Mouse (Mus musculus): ENCODE data around the gene Egfr. TPM values are rescaled to one million over a fixed set of nuclear protein-coding genes. Genes with fewer than 3 reads are reported as not detected.

Gene Egfr
- polyA plus RNA-seq, 1 experiment, result 4.1 TPM

GRCm38 (mm10) chr11:16914756-16915155 is 162.8 kb downstream of the Egfr start:
- Histone ChIP-seq H3ac (ENCODE audit: control insufficient read depth, insufficient read length) (no peak overlapping the region), H3K4me2 (ENCODE audit: low read depth) (no peak overlapping the region), H3K79me2 (ENCODE audit: control insufficient read depth, insufficient read depth) (no peaks in the 10 kb centered on the region), H3K4me3 (no peak overlapping the region), H3K27me3 (ENCODE audit: control insufficient read depth, insufficient read depth, insufficient read length) (no peaks in the 10 kb centered on the region), H3K36me3 (ENCODE audit: control insufficient read depth, insufficient read depth) (no peaks in the 10 kb centered on the region)
- TF ChIP-seq REST (IDR thresholded peaks at IDR 0.05; ENCODE audit: insufficient read depth, insufficient read length) (no peak), TCF12 (IDR thresholded peaks at IDR 0.05; ENCODE audit: insufficient read depth, poor library complexity, severe bottlenecking) (no peak), SRF (IDR thresholded peaks at IDR 0.05; ENCODE audit: control insufficient read depth, insufficient read length, low read depth) (no peak), MYOD1 (IDR thresholded peaks at IDR 0.05; ENCODE audit: control insufficient read depth in 1 of 3, insufficient read length in 2 of 3, low read depth in 2 of 3) (no peak)

GRCm38 (mm10) chr11:16915850-16916249 is 163.8 kb downstream of the Egfr start:
- Histone ChIP-seq H3ac (ENCODE audit: control insufficient read depth, insufficient read length) (no peak overlapping the region), H3K36me3 (ENCODE audit: control insufficient read depth, insufficient read depth) (no peaks in the 10 kb centered on the region), H3K4me3 (no peak overlapping the region), H3K79me2 (ENCODE audit: control insufficient read depth, insufficient read depth) (no peaks in the 10 kb centered on the region), H3K27me3 (ENCODE audit: control insufficient read depth, insufficient read depth, insufficient read length) (no peaks in the 10 kb centered on the region), H3K4me2 (ENCODE audit: low read depth) (no peak overlapping the region)
- no peak for TF ChIP-seq POLR2AphosphoS2 (IDR thresholded peaks at IDR 0.05; ENCODE audit: insufficient read length, low read depth)
- TF ChIP-seq REST (IDR thresholded peaks at IDR 0.05; ENCODE audit: insufficient read depth, insufficient read length), result no peak

GRCm38 (mm10) chr11:16917512-16917911 is 165.5 kb downstream of the Egfr start:
- no peak overlapping the region for H3K4me3 ChIP-seq
- no peak overlapping the region for H3ac ChIP-seq (ENCODE audit: control insufficient read depth, insufficient read length)
- TF ChIP-seq MYOD1 (IDR thresholded peaks at IDR 0.05; ENCODE audit: control insufficient read depth in 1 of 3, insufficient read length in 2 of 3, low read depth in 2 of 3) (no peak), E2F4 (IDR thresholded peaks at IDR 0.05; ENCODE audit: insufficient read depth) (no peak), MYOG (IDR thresholded peaks at IDR 0.05; ENCODE audit: control insufficient read depth in 1 of 3, insufficient read depth in 1 of 3, insufficient read length in 2 of 3, low read depth in 2 of 3) (no peak), USF1 (IDR thresholded peaks at IDR 0.05; ENCODE audit: low read depth) (no peak), POLR2A (IDR thresholded peaks at IDR 0.05; ENCODE audit: insufficient read length, low read depth) (no peak), CEBPB (IDR thresholded peaks at IDR 0.05; ENCODE audit: insufficient read depth, poor library complexity, severe bottlenecking) (no peak), TCF3 (IDR thresholded peaks at IDR 0.05; ENCODE audit: insufficient read length, low read depth) (no peak), POLR2AphosphoS2 (IDR thresholded peaks at IDR 0.05; ENCODE audit: insufficient read length, low read depth) (no peak), TCF12 (IDR thresholded peaks at IDR 0.05; ENCODE audit: insufficient read depth, poor library complexity, severe bottlenecking) (no peak), SRF (IDR thresholded peaks at IDR 0.05; ENCODE audit: control insufficient read depth, insufficient read length, low read depth) (no peak), REST (IDR thresholded peaks at IDR 0.05; ENCODE audit: insufficient read depth, insufficient read length) (no peak), MAX (IDR thresholded peaks at IDR 0.05; ENCODE audit: low read depth) (no peak)
- no peak overlapping the region for H3K4me2 ChIP-seq (ENCODE audit: low read depth)
- H3K36me3 ChIP-seq (ENCODE audit: control insufficient read depth, insufficient read depth), result no peaks in the 10 kb centered on the region
- H3K79me2 ChIP-seq (ENCODE audit: control insufficient read depth, insufficient read depth), result no peaks in the 10 kb centered on the region
- H3K27me3 ChIP-seq (ENCODE audit: control insufficient read depth, insufficient read depth, insufficient read length), result no peaks in the 10 kb centered on the region

- H3K4me3 ChIP-seq, result no peak overlapping the region
- no peaks in the 10 kb centered on the region for H3K36me3 ChIP-seq (ENCODE audit: control insufficient read depth, insufficient read depth)
- no peaks in the 10 kb centered on the region for H3K27me3 ChIP-seq (ENCODE audit: control insufficient read depth, insufficient read depth, insufficient read length)
These were observed 180.2 kb downstream of the Egfr start for GRCm38 (mm10) chr11:16932159-16932558.

GRCm38 (mm10) chr11:16935577-16936236 is 183.7 kb downstream of the Egfr start:
- no peaks in the 10 kb centered on the region for H3K79me2 ChIP-seq (ENCODE audit: control insufficient read depth, insufficient read depth)
- H3ac ChIP-seq (ENCODE audit: control insufficient read depth, insufficient read length), result no peak overlapping the region
- no peaks in the 10 kb centered on the region for H3K27me3 ChIP-seq (ENCODE audit: control insufficient read depth, insufficient read depth, insufficient read length)
- peak overlapping the region; percentile 56 for H3K4me2 ChIP-seq (ENCODE audit: low read depth)
- TF ChIP-seq MAX (IDR thresholded peaks at IDR 0.05; ENCODE audit: low read depth) (no peak), SRF (IDR thresholded peaks at IDR 0.05; ENCODE audit: control insufficient read depth, insufficient read length, low read depth) (no peak), USF1 (IDR thresholded peaks at IDR 0.05; ENCODE audit: low read depth) (no peak), CEBPB (IDR thresholded peaks at IDR 0.05; ENCODE audit: insufficient read depth, poor library complexity, severe bottlenecking) (no peak), REST (IDR thresholded peaks at IDR 0.05; ENCODE audit: insufficient read depth, insufficient read length) (no peak), TCF3 (IDR thresholded peaks at IDR 0.05; ENCODE audit: insufficient read length, low read depth) (no peak), POLR2A (IDR thresholded peaks at IDR 0.05; ENCODE audit: insufficient read length, low read depth) (no peak), MYOD1 (IDR thresholded peaks at IDR 0.05; ENCODE audit: control insufficient read depth in 1 of 3, insufficient read length in 2 of 3, low read depth in 2 of 3) (no peak), POLR2AphosphoS2 (IDR thresholded peaks at IDR 0.05; ENCODE audit: insufficient read length, low read depth) (no peak)
- H3K36me3 ChIP-seq (ENCODE audit: control insufficient read depth, insufficient read depth), result no peaks in the 10 kb centered on the region
- H3K4me3 ChIP-seq, result no peak overlapping the region

More at GRCm38 (mm10) chr11:16932159-16932558, 180.2 kb downstream of the Egfr start:
- Histone ChIP-seq H3K79me2 (ENCODE audit: control insufficient read depth, insufficient read depth) (no peaks in the 10 kb centered on the region), H3K4me2 (ENCODE audit: low read depth) (no peak overlapping the region), H3ac (ENCODE audit: control insufficient read depth, insufficient read length) (no peak overlapping the region)
- TF ChIP-seq E2F4 (IDR thresholded peaks at IDR 0.05; ENCODE audit: insufficient read depth) (no peak), POLR2A (IDR thresholded peaks at IDR 0.05; ENCODE audit: insufficient read length, low read depth) (no peak), MYOD1 (IDR thresholded peaks at IDR 0.05; ENCODE audit: control insufficient read depth in 1 of 3, insufficient read length in 2 of 3, low read depth in 2 of 3) (no peak)

All from myocyte (in vitro differentiated cells).